Mouse (Mus musculus): ENCODE measurements at regions not wholly inside any gene's neighbourhood (a gene's known extent, or its start where the extent isn't known, plus 50 kb on each side); places are given as distances from the start of the nearest gene placed in this dataset.

DNA sequence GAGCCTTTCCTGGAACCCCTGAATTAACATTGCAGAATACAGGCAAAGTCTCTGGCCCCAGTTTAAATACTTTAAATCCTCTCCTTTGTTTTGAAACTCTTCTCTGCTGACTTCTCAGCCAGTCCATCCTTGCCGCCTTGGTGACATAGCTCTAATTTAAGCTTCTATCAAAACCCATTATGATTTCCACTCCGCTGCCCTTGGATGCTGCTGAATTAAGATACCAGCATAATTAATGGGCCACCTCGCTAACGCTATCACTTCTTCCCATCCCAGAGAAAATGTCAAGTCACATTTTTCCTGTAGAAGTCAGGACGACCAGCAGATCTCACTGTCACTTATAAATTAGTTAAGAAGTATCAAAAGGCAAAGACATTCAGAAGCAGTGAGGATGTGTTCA, 556.1 kb upstream of the Jmjd1c start:
- Histone ChIP-seq H3K4me3 (ENCODE audit: low read depth, low read length) (no peak overlapping the region), H3K36me3 (replicated peaks) (no peaks in the 10 kb centered on the region), H3K27me3 (ENCODE audit: insufficient read depth, low read length) (no peaks in the 10 kb centered on the region), H3K4me1 (ENCODE audit: insufficient read depth, low read depth, low read length) (no peaks in the 10 kb centered on the region), H3K9me3 (replicated peaks) (no peaks in the 10 kb centered on the region)
- TF ChIP-seq POLR2AphosphoS5 (IDR thresholded peaks at IDR 0.05; ENCODE audit: insufficient replicate concordance, low read depth, low read length), result no peak
- TF ChIP-seq GATA1 (IDR thresholded peaks at IDR 0.05; ENCODE audit: borderline replicate concordance, low read length), result no peak
- no peak for TF ChIP-seq GATA2 (IDR thresholded peaks at IDR 0.05; ENCODE audit: borderline replicate concordance, low read depth, low read length)
- no peak for TF ChIP-seq TAL1 (conservative IDR thresholded peaks at IDR 0.05; ENCODE audit: low read depth, low read length)
- no peak for TF ChIP-seq CTCF (IDR thresholded peaks at IDR 0.05; ENCODE audit: low read depth, low read length)
- DNase-seq (ENCODE audit: low spot score), result no peak
- ATAC-seq (ENCODE audit: extremely low read depth, insufficient number of reproducible peaks, low FRiP score, poor library complexity, severe bottlenecking), result no peak

DNA sequence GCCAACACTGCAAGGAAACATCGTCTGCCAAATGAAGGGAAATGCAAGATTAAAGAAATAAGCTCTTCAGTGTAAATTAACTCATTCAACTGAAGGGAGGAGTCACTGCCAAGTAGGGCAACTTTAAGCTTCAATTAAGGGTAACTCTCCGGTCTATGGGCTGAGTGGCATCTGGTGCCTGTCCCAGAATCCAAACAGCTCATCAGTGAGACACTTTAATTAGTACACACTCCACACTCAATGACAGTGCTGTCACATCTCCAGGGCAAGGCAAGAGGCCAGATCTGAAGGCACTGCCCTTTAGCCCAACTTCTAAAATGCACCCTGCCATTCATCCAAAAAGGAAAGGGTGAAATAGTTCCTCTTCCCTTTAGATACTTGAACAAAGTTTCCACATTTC, 549.3 kb upstream of the Jmjd1c start:
- ATAC-seq (ENCODE audit: extremely low read depth, insufficient number of reproducible peaks, low FRiP score, poor library complexity, severe bottlenecking), result no peak
- no peaks in the 10 kb centered on the region for H3K9me3 ChIP-seq (replicated peaks)
- no peaks in the 10 kb centered on the region for H3K36me3 ChIP-seq (replicated peaks)
- no peaks in the 10 kb centered on the region for H3K4me1 ChIP-seq (ENCODE audit: insufficient read depth, low read depth, low read length)
- H3K27me3 ChIP-seq (ENCODE audit: insufficient read depth, low read length), result no peaks in the 10 kb centered on the region
- DNase-seq (ENCODE audit: low spot score), result no peak
- TF ChIP-seq CTCF (IDR thresholded peaks at IDR 0.05; ENCODE audit: low read depth, low read length) (no peak), GATA1 (IDR thresholded peaks at IDR 0.05; ENCODE audit: borderline replicate concordance, low read length) (no peak)
- no peak overlapping the region for H3K4me3 ChIP-seq (ENCODE audit: low read depth, low read length)

DNA sequence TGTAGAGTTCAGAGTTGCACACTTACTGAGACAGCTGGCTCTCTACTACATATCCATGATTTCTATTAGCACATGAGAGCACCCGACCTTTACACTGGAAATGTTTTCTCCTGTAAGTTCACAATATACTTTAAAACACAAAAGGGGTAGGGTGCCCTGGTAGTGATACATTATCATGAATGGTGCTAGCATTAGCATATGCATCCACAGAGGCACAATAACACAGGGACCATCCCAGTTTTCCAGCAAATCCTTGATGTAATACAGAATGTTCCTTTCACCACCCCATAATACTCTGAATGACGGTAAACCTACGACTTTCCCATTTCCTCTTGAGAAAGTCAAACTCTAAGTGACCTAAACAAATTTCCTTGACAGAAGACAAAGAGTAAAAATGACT, 548.3 kb upstream of the Jmjd1c start:
- H3K36me3 ChIP-seq (replicated peaks), result no peaks in the 10 kb centered on the region
- ATAC-seq (ENCODE audit: extremely low read depth, insufficient number of reproducible peaks, low FRiP score, poor library complexity, severe bottlenecking) (no peak), DNase-seq (ENCODE audit: low spot score) (no peak)
- H3K9me3 ChIP-seq (replicated peaks), result peaks cover 2% of the 10 kb centered on the region; the same call in 1 of the 2 replicates
- TF ChIP-seq GATA1 (IDR thresholded peaks at IDR 0.05; ENCODE audit: borderline replicate concordance, low read length) (no peak), TAL1 (conservative IDR thresholded peaks at IDR 0.05; ENCODE audit: low read depth, low read length) (no peak), GATA2 (IDR thresholded peaks at IDR 0.05; ENCODE audit: borderline replicate concordance, low read depth, low read length) (no peak), CTCF (IDR thresholded peaks at IDR 0.05; ENCODE audit: low read depth, low read length) (no peak), POLR2AphosphoS5 (IDR thresholded peaks at IDR 0.05; ENCODE audit: insufficient replicate concordance, low read depth, low read length) (no peak)
- no peaks in the 10 kb centered on the region for H3K27me3 ChIP-seq (ENCODE audit: insufficient read depth, low read length)
- H3K4me3 ChIP-seq (ENCODE audit: low read depth, low read length), result no peak overlapping the region
- no peaks in the 10 kb centered on the region for H3K4me1 ChIP-seq (ENCODE audit: insufficient read depth, low read depth, low read length)

DNA sequence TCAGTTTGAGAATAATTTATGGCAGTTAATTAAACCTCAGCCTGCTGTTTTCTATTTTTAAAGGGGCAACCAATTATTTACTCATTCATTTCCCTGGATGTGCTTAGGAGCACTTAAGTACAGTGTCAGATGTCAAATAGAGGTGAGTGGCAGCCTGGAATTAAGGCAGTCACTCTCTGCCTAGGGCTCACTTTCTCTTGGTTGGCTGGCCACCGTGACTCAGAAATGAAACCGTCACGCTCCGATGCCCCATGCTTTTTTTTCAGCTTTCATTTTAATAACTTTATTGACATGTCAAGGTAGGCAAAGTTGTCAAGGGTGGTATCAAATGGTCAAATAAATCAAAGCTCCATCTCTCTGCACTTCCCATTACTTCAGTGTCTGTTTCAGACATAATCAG, 547.9 kb upstream of the Jmjd1c start:
- DNase-seq (ENCODE audit: low spot score) (no peak), ATAC-seq (ENCODE audit: extremely low read depth, insufficient number of reproducible peaks, low FRiP score, poor library complexity, severe bottlenecking) (no peak)
- Histone ChIP-seq H3K27me3 (ENCODE audit: insufficient read depth, low read length) (no peaks in the 10 kb centered on the region), H3K9me3 (replicated peaks) (peaks cover 5% of the 10 kb centered on the region; the same call in 1 of the 2 replicates), H3K36me3 (replicated peaks) (no peaks in the 10 kb centered on the region), H3K4me3 (ENCODE audit: low read depth, low read length) (no peak overlapping the region), H3K4me1 (ENCODE audit: insufficient read depth, low read depth, low read length) (no peaks in the 10 kb centered on the region)
- TF ChIP-seq GATA1 (IDR thresholded peaks at IDR 0.05; ENCODE audit: borderline replicate concordance, low read length) (no peak), POLR2AphosphoS5 (IDR thresholded peaks at IDR 0.05; ENCODE audit: insufficient replicate concordance, low read depth, low read length) (no peak), TAL1 (conservative IDR thresholded peaks at IDR 0.05; ENCODE audit: low read depth, low read length) (no peak)

DNA sequence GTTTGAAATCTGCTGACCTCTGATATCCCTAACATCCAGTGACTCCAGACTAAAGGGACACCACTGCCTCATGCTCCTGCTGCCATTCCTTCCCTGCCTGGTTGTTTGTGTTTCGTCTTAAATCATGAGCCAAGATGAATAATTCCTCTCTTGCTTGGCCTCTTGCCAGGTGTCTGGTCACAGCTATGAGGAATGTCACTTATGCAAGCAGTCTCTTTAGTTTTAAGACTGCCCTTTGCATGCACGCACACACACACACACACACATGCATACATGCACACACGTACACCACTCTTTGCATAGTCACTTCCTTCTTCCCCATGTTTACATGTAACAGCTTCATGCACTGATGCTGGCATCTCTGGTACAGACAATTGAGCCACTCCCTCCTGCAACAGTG, 543.0 kb upstream of the Jmjd1c start:
- peaks cover 6% of the 10 kb centered on the region; the same call in 1 of the 2 replicates for H3K9me3 ChIP-seq (replicated peaks)
- ATAC-seq (ENCODE audit: extremely low read depth, insufficient number of reproducible peaks, low FRiP score, poor library complexity, severe bottlenecking) (no peak), DNase-seq (ENCODE audit: low spot score) (no peak)
- no peak for TF ChIP-seq POLR2AphosphoS5 (IDR thresholded peaks at IDR 0.05; ENCODE audit: insufficient replicate concordance, low read depth, low read length)
- TF ChIP-seq GATA2 (IDR thresholded peaks at IDR 0.05; ENCODE audit: borderline replicate concordance, low read depth, low read length), result no peak
- no peak for TF ChIP-seq TAL1 (conservative IDR thresholded peaks at IDR 0.05; ENCODE audit: low read depth, low read length)
- no peak for TF ChIP-seq GATA1 (IDR thresholded peaks at IDR 0.05; ENCODE audit: borderline replicate concordance, low read length)
- TF ChIP-seq CTCF (IDR thresholded peaks at IDR 0.05; ENCODE audit: low read depth, low read length), result no peak
- H3K27me3 ChIP-seq (ENCODE audit: insufficient read depth, low read length), result no peaks in the 10 kb centered on the region
- H3K36me3 ChIP-seq (replicated peaks), result no peaks in the 10 kb centered on the region
- H3K4me3 ChIP-seq (ENCODE audit: low read depth, low read length), result no peak overlapping the region
- no peaks in the 10 kb centered on the region for H3K4me1 ChIP-seq (ENCODE audit: insufficient read depth, low read depth, low read length)

DNA sequence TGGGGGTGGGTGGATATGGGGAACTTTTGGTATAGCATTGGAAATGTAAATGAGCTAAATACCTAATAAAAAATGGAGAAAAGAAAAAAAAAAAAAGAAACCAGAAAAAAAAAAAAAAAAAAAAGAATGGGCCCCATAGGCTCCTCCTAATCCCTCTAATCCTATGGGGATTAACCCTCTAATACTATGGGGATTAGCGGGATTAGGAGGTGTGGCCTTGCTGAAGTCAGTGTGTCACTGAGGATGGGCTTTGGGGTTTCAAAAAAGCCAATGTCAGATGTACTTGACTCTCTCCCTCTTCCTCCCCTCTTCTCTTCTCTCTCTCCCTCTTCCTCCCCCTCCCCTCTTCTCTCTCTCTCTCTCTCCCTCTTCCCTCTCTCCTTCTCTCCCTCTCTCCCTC, 541.7 kb upstream of the Jmjd1c start:
- Histone ChIP-seq H3K4me3 (ENCODE audit: low read depth, low read length) (no peak overlapping the region), H3K9me3 (replicated peaks) (peaks cover 7% of the 10 kb centered on the region; the same call in 1 of the 2 replicates), H3K36me3 (replicated peaks) (no peaks in the 10 kb centered on the region), H3K27me3 (ENCODE audit: insufficient read depth, low read length) (no peaks in the 10 kb centered on the region), H3K4me1 (ENCODE audit: insufficient read depth, low read depth, low read length) (no peaks in the 10 kb centered on the region)
- TF ChIP-seq POLR2AphosphoS5 (IDR thresholded peaks at IDR 0.05; ENCODE audit: insufficient replicate concordance, low read depth, low read length) (no peak), TAL1 (conservative IDR thresholded peaks at IDR 0.05; ENCODE audit: low read depth, low read length) (no peak), CTCF (IDR thresholded peaks at IDR 0.05; ENCODE audit: low read depth, low read length) (no peak), GATA2 (IDR thresholded peaks at IDR 0.05; ENCODE audit: borderline replicate concordance, low read depth, low read length) (no peak), GATA1 (IDR thresholded peaks at IDR 0.05; ENCODE audit: borderline replicate concordance, low read length) (no peak)
- no peak for DNase-seq (ENCODE audit: low spot score)
- no peak for ATAC-seq (ENCODE audit: extremely low read depth, insufficient number of reproducible peaks, low FRiP score, poor library complexity, severe bottlenecking)
